Mouse (Mus musculus) brain, adult 2 months (tissue): ENCODE results near the gene Plekha1.

ENCODE experiments used
- DNase-seq: peaks from one replicate; pipeline ENCODE4 v3.0.0; 2011; ENCODE audit warnings: low read depth, low spot score

Plekha1 gene

GRCm38 (mm10) chr7:130859926-130860325 lies 5.6 kb upstream of the Plekha1 start:
- DNase-seq = no peak

GRCm38 (mm10) chr7:130860721-130861142 lies 4.8 kb upstream of the Plekha1 start:
- peak; percentile 89 for DNase-seq

GRCm38 (mm10) chr7:130862501-130862900 lies 3.1 kb upstream of the Plekha1 start:
- DNase-seq = peak; percentile 52

GRCm38 (mm10) chr7:130864711-130865110 lies 845 bp upstream of the Plekha1 start:
- no peak for DNase-seq

- no peak for DNase-seq
These were observed 1.1 kb downstream of the Plekha1 start for GRCm38 (mm10) chr7:130866640-130867039.

GRCm38 (mm10) chr7:130867256-130867655 lies 1.7 kb downstream of the Plekha1 start:
- DNase-seq = no peak

- DNase-seq = no peak
These were observed 18.6 kb downstream of the Plekha1 start for GRCm38 (mm10) chr7:130884161-130884560.

- DNase-seq = peak; percentile 71
These were observed 20.7 kb downstream of the Plekha1 start for GRCm38 (mm10) chr7:130886246-130886645.

GRCm38 (mm10) chr7:130887946-130888345 lies 22.4 kb downstream of the Plekha1 start:
- peak; percentile 86 for DNase-seq

GRCm38 (mm10) chr7:130890871-130891270 lies 25.3 kb downstream of the Plekha1 start:
- no peak for DNase-seq

- peak; percentile 88 for DNase-seq
These were observed 27.4 kb downstream of the Plekha1 start for GRCm38 (mm10) chr7:130892973-130893372.

GRCm38 (mm10) chr7:130894931-130895617 lies 29.5 kb downstream of the Plekha1 start:
- DNase-seq = peak; percentile 65

- peak; percentile 55 for DNase-seq
These were observed 30.0 kb downstream of the Plekha1 start for GRCm38 (mm10) chr7:130895618-130895945.

GRCm38 (mm10) chr7:130896064-130896463 lies 30.5 kb downstream of the Plekha1 start:
- DNase-seq = peak; percentile 71

GRCm38 (mm10) chr7:130897201-130897600 lies 31.6 kb downstream of the Plekha1 start:
- DNase-seq = no peak

- peak; percentile 34 for DNase-seq
These were observed 32.8 kb downstream of the Plekha1 start for GRCm38 (mm10) chr7:130898373-130898772.

GRCm38 (mm10) chr7:130900233-130900848 lies 34.8 kb downstream of the Plekha1 start:
- DNase-seq = no peak

GRCm38 (mm10) chr7:130902929-130903328 lies 37.4 kb downstream of the Plekha1 start:
- no peak for DNase-seq

GRCm38 (mm10) chr7:130903505-130904074 lies 38.0 kb downstream of the Plekha1 start:
- DNase-seq = peak; percentile 79

- no peak for DNase-seq
These were observed 39.2 kb downstream of the Plekha1 start for GRCm38 (mm10) chr7:130904571-130905365.

- DNase-seq = peak; percentile 36
These were observed 45.3 kb downstream of the Plekha1 start for GRCm38 (mm10) chr7:130910841-130911240.

GRCm38 (mm10) chr7:130914693-130915363 lies 49.3 kb downstream of the Plekha1 start:
- DNase-seq = peak; percentile 76
